Mouse (Mus musculus) c-Kit-positive CD71-positive TER-119-positive erythroid progenitor cells, embryonic 14.5 days (primary cell): Measurements from ENCODE around the gene Nek8.
A peak's percentile ranks its signal among the peaks of the same experiment; 100 is the strongest.
"Not testable (repeated sequence)": the region's sequence is repeated elsewhere in the genome, so short reads cannot be mapped to it uniquely, and the experiment has no call there.

ENCODE experiments used
- DNase-seq: peaks from one replicate; pipeline ENCODE4 v3.0.0-alpha.2; 2013; ENCODE audit warnings: low spot score

The Nek8 gene

DNA sequence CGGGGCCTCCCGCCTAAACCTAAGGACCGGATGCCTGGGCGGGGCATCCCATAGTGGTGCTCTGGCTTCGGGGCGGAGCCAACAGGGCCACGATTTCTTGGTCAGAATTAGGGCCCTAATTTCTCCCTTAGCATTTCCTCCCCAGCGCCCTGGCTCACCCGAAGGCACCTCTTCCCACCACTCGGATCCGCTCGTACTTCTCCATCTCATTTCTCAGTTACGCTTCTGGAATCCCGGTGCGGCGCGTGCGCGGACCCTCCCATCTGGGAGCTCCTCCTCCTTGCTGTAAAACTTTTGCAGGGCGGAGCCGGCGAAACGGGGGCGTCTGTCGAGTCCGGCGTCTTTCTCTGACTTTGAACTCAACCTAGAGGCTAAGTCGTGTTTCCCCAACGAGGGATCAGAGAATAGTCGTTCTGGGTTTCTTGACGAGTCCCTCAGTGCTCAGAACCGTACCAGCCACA, at the start of gene Nek8, which contains the start of gene Tlcd1:
Gene Nek8, minus strand, starts transcription at position 274 of the 461 bp plus-strand sequence.
Gene Tlcd1, plus strand, starts transcription at position 310 of the 461 bp plus-strand sequence.
- peak; percentile 90 for DNase-seq

DNA sequence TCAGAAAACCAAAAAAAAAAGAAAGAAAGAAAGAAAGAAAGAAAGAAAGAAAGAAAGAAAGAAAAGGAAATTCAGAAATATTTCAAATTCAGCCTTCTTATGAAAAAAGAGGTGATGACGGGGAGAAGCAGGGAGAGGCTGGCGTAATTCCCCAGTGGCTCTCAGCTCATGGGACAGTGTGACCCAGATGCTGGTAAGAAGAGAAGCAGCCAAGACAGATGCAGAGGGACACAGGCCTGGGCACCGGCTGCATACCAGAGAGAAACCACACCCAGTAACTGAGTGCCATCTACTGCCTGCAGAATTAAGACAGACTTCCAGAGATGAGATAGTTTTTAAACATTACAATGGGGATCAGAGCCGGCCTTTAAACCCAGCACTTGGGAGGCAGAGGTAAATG, 47.1 kb upstream of the Nek8 start:
- no peak for DNase-seq

DNA sequence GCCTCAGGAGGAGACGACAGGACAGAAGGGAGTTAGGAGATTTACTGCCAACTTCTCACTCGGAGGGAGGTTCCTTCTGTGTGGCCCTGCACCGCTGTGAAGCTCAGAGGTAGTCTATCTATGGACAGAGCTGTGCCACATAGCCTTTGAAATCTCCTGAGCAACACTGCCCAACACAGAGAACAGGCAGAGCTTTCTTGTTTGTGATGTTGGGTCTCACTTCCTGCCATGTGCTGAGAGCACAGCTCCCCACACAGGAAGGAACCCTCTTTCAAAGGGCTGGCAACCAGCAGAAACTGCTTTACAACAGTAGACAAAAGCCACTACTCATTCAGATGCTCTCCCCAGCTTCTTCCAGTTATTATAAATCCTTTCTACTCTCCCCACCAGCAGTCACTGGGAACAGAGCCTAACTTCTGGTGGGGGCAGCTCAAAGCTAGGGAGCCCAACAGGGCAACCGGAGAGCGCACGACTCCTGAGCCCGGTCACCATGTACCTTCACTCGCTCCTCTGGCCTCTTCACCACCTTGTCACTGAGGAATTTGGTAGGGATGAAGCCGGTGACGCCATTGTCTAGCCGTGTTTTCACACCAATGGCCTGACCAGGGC, 39.3 kb upstream of the Nek8 start:
- no peak for DNase-seq

- no peak for DNase-seq
Observed at GRCm38 (mm10) chr11:78213086-78213817, 36.8 kb upstream of the Nek8 start.

DNA sequence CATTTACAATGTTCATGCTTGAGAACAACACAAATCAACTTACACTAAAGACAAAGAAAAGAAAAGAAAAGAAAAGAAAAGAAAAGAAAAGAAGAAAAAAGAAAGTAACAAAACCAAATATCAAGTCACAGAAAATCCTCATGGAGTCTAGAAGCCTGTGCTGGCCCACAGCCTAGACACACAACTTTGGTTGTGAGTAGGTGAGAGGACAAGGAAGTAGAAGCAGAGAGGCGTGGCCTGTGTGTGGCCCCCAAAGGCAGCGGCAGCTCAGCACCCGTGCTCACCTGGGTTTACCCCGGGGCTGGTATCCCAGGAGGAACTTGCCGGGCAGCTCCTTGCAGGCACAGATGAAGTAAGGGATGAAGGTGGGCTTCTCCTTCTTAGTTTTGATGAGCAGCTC, 35.0 kb upstream of the Nek8 start:
- DNase-seq, result no peak

GRCm38 (mm10) chr11:78210615-78211014, 34.1 kb upstream of the Nek8 start:
- no peak for DNase-seq

GRCm38 (mm10) chr11:78209886-78210285, 33.4 kb upstream of the Nek8 start:
- no peak for DNase-seq

DNA sequence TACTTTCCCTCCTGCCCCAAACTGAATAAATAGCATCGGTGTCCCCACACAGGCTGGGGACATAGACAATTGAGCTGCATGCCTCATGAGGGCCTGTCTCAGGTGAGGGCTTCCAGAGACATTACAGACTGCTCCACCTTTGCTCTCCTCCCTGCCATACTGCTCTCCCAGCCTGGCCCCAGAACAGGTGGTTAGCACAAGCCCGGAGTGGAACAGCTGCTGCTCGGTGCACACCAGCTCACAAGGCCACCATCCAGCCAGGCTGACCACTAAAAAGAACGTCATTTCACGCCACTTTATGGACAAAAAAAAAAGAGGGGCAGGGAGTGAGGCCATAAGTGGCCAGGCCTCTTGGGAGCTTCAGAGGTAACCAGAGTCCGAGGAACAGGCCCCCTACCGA, 30.7 kb upstream of the Nek8 start:
- DNase-seq, result no peak

DNA sequence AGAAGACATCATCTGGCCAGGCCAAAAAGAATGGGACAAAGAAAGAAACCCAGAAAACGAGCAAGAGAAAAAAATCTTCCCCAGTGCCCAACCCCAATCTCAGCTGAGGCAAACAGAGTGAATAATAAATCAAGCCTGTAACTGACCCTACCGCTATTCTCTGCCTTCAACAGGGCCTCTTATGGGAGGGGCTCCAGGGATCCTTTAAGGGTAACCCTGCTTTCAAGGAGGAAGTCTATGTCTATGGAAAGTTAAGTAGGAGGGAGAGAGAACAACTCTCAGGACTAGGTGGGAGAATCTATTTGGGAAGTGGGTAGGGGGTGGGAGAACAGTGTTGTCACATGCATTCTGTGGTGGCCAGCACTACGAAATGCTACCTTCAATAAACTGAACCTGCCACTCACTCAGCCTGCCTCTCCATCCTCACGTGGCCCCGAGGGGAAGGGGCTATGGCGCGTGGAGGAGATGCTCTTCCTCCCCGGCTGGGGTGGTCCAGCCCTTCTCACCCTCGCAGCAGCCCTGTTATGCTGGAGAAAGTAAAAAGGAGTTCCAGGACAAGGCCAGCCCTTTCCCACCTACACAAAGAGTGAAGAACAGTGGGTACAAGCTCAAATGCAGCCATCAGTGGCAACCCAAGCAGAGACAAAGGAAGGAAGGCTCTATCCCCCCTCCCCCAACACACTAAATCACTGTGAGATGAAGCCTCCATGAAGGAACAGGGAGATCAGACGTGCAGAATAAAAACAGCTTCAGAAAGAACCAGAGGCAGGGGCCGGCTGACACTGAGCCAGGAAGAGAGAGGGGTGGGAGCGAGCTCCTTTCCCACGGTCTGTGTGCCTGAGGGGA, 29.1 kb upstream of the Nek8 start:
- no peak for DNase-seq

- DNase-seq, result no peak
Observed at GRCm38 (mm10) chr11:78204287-78204686, 27.8 kb upstream of the Nek8 start.

DNA sequence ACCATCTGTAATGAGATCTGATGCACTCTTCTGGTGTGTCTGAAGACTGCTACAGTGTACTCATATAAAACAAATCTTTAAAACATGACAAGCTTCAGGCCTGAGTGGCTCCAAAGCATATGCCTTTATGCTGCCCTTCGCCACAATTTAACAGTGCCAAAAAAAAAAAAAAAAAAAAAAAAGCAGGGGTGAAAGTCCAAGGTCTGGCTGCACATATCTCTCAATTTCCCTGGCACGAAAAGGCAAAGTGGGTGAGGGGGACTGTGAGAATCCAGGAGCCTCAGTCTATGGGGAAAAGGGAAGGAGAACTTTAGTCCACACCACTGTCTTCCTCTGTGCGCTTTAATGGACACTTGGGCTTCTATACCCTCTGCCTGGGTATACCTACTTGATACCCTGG, 25.9 kb upstream of the Nek8 start:
- DNase-seq, result no peak

DNA sequence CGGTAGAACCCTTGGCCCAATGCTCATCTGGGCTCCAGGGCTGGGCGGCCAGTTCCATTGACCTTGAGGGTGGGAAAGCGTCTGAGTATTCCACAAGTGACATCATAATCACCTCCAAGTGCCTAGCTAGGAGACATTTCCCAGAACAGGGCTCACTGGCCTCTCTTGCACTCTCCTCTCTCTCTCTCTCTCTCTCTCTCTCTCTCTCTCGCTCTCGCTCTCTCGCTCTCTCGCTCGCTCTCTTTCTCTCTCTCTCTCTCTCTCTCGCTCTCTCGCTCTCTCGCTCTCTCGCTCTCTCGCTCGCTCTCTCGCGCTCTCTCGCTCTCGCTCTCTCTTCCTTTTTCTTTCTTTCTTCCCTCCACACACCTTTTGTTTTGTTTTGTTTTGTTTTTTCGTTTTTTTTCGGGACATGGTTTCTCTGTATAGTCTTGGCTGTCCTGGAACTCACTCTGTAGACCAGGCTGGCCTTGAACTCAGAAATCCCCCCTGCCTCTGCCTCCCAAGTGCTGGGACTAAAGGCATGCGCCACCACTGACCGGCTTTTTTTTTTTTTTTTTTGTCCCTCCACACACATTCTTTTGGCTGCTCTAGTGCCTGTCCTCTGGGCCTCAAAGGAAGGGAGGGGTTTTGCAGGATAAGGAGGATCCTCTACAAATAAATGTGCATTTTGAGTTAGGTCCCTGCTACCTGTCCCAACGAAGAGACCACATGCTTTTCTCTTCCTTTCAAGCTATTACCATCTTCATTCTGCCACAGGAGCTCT, 18.8 kb upstream of the Nek8 start:
- no peak for DNase-seq

- DNase-seq, result peak; percentile 81
Observed at GRCm38 (mm10) chr11:78194411-78195100, 18.1 kb upstream of the Nek8 start.

DNA sequence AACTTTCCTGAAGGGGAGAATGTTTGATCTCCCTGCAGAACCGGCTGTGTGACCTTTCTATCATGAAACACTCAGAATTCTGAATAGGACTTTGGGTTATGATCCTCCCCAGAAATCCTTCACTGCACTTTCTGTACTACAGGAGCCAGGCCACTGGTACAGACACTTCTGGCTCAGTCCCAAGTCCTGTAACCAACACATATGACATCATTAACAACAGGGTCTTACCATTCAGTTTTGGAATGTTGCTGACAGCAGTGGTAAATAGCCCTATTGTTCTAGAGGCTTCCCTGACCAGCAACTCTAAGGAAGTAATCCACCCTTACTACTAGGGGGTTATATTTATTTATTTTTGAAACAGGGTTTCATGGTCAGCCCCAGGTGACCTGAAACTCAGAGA, 16.6 kb upstream of the Nek8 start, which contains the start of gene Proca1:
Gene Proca1, plus strand, starts transcription at position 280 of the 400 bp plus-strand sequence.
- no peak for DNase-seq

DNA sequence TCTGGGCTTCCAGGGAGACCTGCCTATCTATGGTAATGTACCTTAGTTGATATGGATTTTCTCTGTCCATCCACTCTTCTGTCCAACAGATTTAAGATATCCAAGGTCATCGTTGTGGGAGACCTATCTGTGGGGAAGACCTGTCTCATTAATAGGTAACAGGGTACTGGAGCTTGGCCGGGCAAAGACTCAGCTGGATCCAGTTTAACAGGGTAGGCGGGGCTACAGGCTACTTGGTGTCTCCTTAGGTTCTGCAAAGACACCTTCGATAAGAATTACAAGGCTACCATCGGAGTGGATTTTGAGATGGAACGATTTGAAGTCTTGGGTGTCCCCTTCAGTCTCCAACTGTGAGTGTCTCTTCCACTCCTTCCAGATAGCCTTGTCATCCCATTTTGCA, 13.6 kb upstream of the Nek8 start:
- DNase-seq, result no peak

DNA sequence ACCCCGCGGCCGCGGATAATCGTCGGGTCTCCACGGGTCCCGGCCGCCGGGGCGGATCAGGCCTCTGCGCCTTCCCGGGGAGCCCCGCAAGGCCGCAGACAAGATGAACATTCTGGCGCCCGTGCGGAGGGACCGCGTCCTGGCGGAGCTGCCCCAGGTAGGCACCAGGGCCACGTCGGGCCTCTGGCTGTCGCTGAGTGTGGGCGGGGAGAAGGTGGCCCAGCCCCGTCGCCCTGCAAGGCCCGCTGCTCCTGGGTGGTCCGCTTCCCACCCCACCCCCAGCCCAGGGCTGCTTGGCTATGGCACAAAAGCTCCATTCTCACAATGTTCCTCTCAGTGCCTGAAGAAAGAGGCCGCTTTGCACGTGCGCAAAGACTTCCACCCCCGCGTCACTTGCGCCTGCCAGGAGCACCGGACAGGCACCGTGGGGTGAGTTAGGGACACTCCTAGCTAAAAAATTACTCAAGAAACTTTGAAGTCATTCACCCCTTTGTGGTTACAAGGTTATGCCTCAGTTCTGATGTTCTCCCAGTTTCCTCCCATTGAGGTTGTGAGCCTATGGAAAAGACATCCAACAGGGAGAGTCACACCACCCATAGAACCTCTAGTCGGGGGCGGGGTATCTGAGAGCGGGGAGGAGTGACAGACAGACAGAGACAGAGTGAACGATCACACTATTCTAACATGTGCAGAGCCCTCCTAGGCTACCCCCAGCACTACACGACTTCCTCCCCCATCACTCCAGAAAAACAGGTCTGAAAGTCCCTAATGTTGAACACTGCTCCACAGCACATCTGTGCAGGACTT, 13.0 kb upstream of the Nek8 start:
- no peak for DNase-seq

GRCm38 (mm10) chr11:78188331-78189233, 12.1 kb upstream of the Nek8 start, which contains the start of gene Rab34:
Rab34 (plus strand) TSS chr11:78188430.
- DNase-seq, result no peak

DNA sequence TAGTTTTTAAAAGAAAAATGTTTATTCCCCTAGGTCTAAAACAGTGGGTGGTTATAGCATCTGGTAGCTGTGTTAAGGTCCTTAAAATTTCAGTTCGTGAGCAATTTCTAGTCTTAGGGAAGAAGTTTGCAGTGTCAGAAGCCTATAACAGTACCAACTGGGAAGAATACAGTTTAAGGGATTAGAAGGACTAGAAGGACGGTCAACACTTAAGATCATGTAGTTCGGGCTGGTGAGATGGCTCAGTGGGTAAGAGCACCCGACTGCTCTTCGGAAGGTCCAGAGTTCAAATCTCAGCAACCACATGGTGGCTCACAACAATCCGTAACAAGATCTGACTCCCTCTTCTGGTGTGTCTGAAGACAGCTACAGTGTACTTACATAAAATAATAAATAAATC, 8.2 kb upstream of the Nek8 start:
- not testable (repeated sequence) for DNase-seq

DNA sequence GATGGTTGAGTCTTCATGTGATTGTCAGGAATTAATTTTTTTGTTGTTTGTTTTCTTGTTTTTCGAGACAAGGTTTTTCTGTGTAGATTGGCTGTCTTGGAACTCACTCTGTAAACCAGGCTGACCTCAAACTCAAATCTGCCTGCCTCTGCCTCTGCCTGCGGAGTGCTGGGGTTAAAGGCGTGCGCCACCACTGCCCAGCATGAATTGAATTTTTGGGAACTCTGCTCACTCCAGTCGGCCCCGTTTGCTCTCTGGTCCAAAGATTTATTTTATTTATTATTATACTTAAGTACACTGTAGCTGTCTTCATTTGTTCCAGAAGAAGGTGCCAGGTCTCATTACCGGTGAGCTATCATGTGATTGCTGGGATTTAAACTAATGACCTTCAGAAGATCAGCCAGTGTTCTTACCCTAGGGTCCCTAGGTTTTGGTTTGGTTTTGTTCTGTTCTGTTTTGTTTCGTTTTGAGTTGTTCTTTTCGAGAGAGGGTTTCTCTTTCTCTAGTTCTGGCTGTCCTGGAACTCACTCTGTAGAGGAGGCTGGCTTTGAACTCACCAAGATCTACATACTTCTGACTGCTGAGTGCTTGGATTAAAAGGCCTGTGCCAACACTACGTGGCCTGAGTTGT, 7.5 kb upstream of the Nek8 start:
- DNase-seq, result no peak
